Mouse (Mus musculus) c-Kit-negative CD71-positive TER-119-positive erythroid progenitor cells, embryonic 14.5 days (primary cell): Measurements from ENCODE around the gene Pramef12.
"Not testable (repeated sequence)": the region's sequence is repeated elsewhere in the genome, so short reads cannot be mapped to it uniquely, and the experiment has no call there.

ENCODE experiments used
- DNase-seq: peaks from one replicate; pipeline ENCODE4 v3.0.0-alpha.2; 2013; ENCODE audit warnings: low read depth, low spot score

Pramef12 gene

GRCm38 (mm10) chr4:144408290-144408689 lies at the start of gene Pramef12:
Gene Pramef12 (minus strand): TSS chr4:144408464.
- DNase-seq: no peak

GRCm38 (mm10) chr4:144453217-144453616 lies 45.0 kb upstream of the Pramef12 start, which contains the start of gene Gm9944:
Gene Gm9944 (minus strand): TSS chr4:144453317.
- DNase-seq: no peak

GRCm38 (mm10) chr4:144448546-144448945 lies 40.3 kb upstream of the Pramef12 start:
- DNase-seq: no peak

GRCm38 (mm10) chr4:144441582-144441981 lies 33.3 kb upstream of the Pramef12 start:
- no peak for DNase-seq

- DNase-seq: no peak
These were observed 32.8 kb upstream of the Pramef12 start for GRCm38 (mm10) chr4:144441095-144441494.

- no peak for DNase-seq
These were observed 30.4 kb upstream of the Pramef12 start, which contains the start of gene 1700012P22Rik for GRCm38 (mm10) chr4:144438672-144439071. Gene 1700012P22Rik (minus strand): TSS chr4:144438772.

- DNase-seq: no peak
These were observed 25.0 kb upstream of the Pramef12 start for GRCm38 (mm10) chr4:144433216-144433615.

GRCm38 (mm10) chr4:144430723-144431122 lies 22.5 kb upstream of the Pramef12 start:
- no peak for DNase-seq

- DNase-seq: peak; percentile 1
These were observed 20.6 kb upstream of the Pramef12 start for GRCm38 (mm10) chr4:144428868-144429267.

GRCm38 (mm10) chr4:144424590-144424989 lies 16.3 kb upstream of the Pramef12 start:
- DNase-seq: no peak

- DNase-seq: no peak
These were observed 12.4 kb upstream of the Pramef12 start for GRCm38 (mm10) chr4:144420644-144421043.

- DNase-seq: no peak
These were observed 2.0 kb downstream of the Pramef12 start for GRCm38 (mm10) chr4:144406261-144406660.

GRCm38 (mm10) chr4:144404456-144405086 lies 3.7 kb downstream of the Pramef12 start:
- DNase-seq: no peak

- DNase-seq: no peak
These were observed 5.6 kb downstream of the Pramef12 start for GRCm38 (mm10) chr4:144402712-144403111.

- DNase-seq: no peak
These were observed 11.9 kb downstream of the Pramef12 start for GRCm38 (mm10) chr4:144396316-144396715.

GRCm38 (mm10) chr4:144377911-144378310 lies 30.4 kb downstream of the Pramef12 start, which contains the start of gene Pramef20:
Gene Pramef20 (minus strand): TSS chr4:144377933.
- DNase-seq: no peak

- not testable (repeated sequence) for DNase-seq
These were observed 50.6 kb downstream of the Pramef12 start, which contains the start of gene Gm13119 for GRCm38 (mm10) chr4:144357642-144358041. Gene Gm13119 (plus strand): TSS chr4:144357942.
